Mouse (Mus musculus): ENCODE measurements around the gene Lancl2.

DNA sequence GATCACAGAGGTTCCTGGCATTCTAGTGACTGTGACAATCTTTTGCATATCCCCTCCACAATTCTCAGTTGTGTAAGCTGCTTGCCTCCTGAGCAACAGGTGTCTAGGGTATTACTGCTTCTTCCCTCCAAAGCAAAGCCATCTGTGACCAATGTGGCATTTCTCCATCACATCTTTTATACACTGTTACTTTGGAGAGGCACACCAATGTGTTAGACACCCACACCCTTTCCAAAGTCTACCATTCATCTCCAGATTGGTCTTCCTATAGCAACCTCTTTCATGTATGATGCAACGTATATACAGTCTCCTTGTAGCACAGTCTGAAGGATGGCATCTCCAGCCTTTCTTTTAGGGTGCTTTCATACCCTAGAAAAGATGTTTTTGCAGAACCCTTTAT, 80.3 kb downstream of the Lancl2 start:
- TF ChIP-seq GATA1 (IDR thresholded peaks at IDR 0.05; ENCODE audit: low read length) (no peak), TAL1 (IDR thresholded peaks at IDR 0.05; ENCODE audit: low read length) (no peak)
